Mouse (Mus musculus): ENCODE measurements around the gene Rbak.
"Not testable (repeated sequence)": the region's sequence is repeated elsewhere in the genome, so short reads cannot be mapped to it uniquely, and the experiment has no call there.

Rbak gene

GRCm38 (mm10) chr5:143180255-143181076 lies at the start of gene Rbak, which contains the start of gene Spdye4b:
Gene Rbak, minus strand, starts transcription at chr5:143180775.
Gene Spdye4b, plus strand, starts transcription at chr5:143181017.
- DNase-seq (ENCODE audit: low read depth in 2 of 2, low spot score in 2 of 2) = peak; percentile 73 to 81

- no peak for DNase-seq (ENCODE audit: low read depth in 2 of 2, low spot score in 2 of 2)
Observed at GRCm38 (mm10) chr5:143226790-143227189, 46.2 kb upstream of the Rbak start, which contains the start of gene Spdye4a. Gene Spdye4a, minus strand, starts transcription at chr5:143226890.

GRCm38 (mm10) chr5:143222287-143222686 lies 41.7 kb upstream of the Rbak start:
- no peak for DNase-seq (ENCODE audit: low read depth in 2 of 2, low spot score in 2 of 2)

GRCm38 (mm10) chr5:143220996-143221395 lies 40.4 kb upstream of the Rbak start:
- DNase-seq (ENCODE audit: low read depth in 2 of 2, low spot score in 2 of 2) = no peak

GRCm38 (mm10) chr5:143213832-143214231 lies 33.3 kb upstream of the Rbak start:
- no peak for DNase-seq (ENCODE audit: low read depth in 2 of 2, low spot score in 2 of 2)

- DNase-seq (ENCODE audit: low read depth in 2 of 2, low spot score in 2 of 2) = no peak
Observed at GRCm38 (mm10) chr5:143205015-143205414, 24.4 kb upstream of the Rbak start.

GRCm38 (mm10) chr5:143196506-143196905 lies 15.9 kb upstream of the Rbak start:
- no peak for DNase-seq (ENCODE audit: low read depth in 2 of 2, low spot score in 2 of 2)

- no peak for DNase-seq (ENCODE audit: low read depth in 2 of 2, low spot score in 2 of 2)
Observed at GRCm38 (mm10) chr5:143195166-143195565, 14.6 kb upstream of the Rbak start.

GRCm38 (mm10) chr5:143194747-143195146 lies 14.2 kb upstream of the Rbak start:
- not testable (repeated sequence) for DNase-seq (ENCODE audit: low read depth in 2 of 2, low spot score in 2 of 2)

GRCm38 (mm10) chr5:143192806-143193205 lies 12.2 kb upstream of the Rbak start:
- DNase-seq (ENCODE audit: low read depth in 2 of 2, low spot score in 2 of 2) = no peak

- DNase-seq (ENCODE audit: low read depth in 2 of 2, low spot score in 2 of 2) = not testable (repeated sequence)
Observed at GRCm38 (mm10) chr5:143188014-143188413, 7.4 kb upstream of the Rbak start.

- peak in 1 of 2 experiments; percentile 8 for DNase-seq (ENCODE audit: low read depth in 2 of 2, low spot score in 2 of 2)
Observed at GRCm38 (mm10) chr5:143179179-143179578, 1.4 kb downstream of the Rbak start.

GRCm38 (mm10) chr5:143177541-143178200 lies 2.9 kb downstream of the Rbak start:
- DNase-seq (ENCODE audit: low read depth in 2 of 2, low spot score in 2 of 2) = no peak

- no peak for DNase-seq (ENCODE audit: low read depth in 2 of 2, low spot score in 2 of 2)
Observed at GRCm38 (mm10) chr5:143175970-143176369, 4.6 kb downstream of the Rbak start.

GRCm38 (mm10) chr5:143165508-143166070 lies 15.0 kb downstream of the Rbak start:
- DNase-seq (ENCODE audit: low read depth in 2 of 2, low spot score in 2 of 2) = no peak

- no peak for DNase-seq (ENCODE audit: low read depth in 2 of 2, low spot score in 2 of 2)
Observed at GRCm38 (mm10) chr5:143155534-143155933, 25.0 kb downstream of the Rbak start.

- no peak for DNase-seq (ENCODE audit: low read depth in 2 of 2, low spot score in 2 of 2)
Observed at GRCm38 (mm10) chr5:143153756-143154155, 26.8 kb downstream of the Rbak start.

- DNase-seq (ENCODE audit: low read depth in 2 of 2, low spot score in 2 of 2) = no peak
Observed at GRCm38 (mm10) chr5:143150044-143150443, 30.5 kb downstream of the Rbak start.

GRCm38 (mm10) chr5:143149536-143149935 lies 31.0 kb downstream of the Rbak start:
- DNase-seq (ENCODE audit: low read depth in 2 of 2, low spot score in 2 of 2) = no peak

- DNase-seq (ENCODE audit: low read depth in 2 of 2, low spot score in 2 of 2) = no peak
Observed at GRCm38 (mm10) chr5:143148661-143149060, 31.9 kb downstream of the Rbak start.

- DNase-seq (ENCODE audit: low read depth in 2 of 2, low spot score in 2 of 2) = no peak
Observed at GRCm38 (mm10) chr5:143147481-143147880, 33.1 kb downstream of the Rbak start, which contains the start of gene Olfr718-ps1. Gene Olfr718-ps1, minus strand, starts transcription at chr5:143147581.

GRCm38 (mm10) chr5:143137580-143137979 lies 43.0 kb downstream of the Rbak start:
- DNase-seq (ENCODE audit: low read depth in 2 of 2, low spot score in 2 of 2) = no peak
